Mouse (Mus musculus): ENCODE data around the gene Prpsap1. TPM values are rescaled to one million over a fixed set of nuclear protein-coding genes. Genes with fewer than 3 reads are reported as not detected.
"Not testable (repeated sequence)": the region's sequence is repeated elsewhere in the genome, so short reads cannot be mapped to it uniquely, and the experiment has no call there.

Gene Prpsap1
- total RNA-seq, 1 experiment from 2014 or later, result 81.1 TPM

DNA sequence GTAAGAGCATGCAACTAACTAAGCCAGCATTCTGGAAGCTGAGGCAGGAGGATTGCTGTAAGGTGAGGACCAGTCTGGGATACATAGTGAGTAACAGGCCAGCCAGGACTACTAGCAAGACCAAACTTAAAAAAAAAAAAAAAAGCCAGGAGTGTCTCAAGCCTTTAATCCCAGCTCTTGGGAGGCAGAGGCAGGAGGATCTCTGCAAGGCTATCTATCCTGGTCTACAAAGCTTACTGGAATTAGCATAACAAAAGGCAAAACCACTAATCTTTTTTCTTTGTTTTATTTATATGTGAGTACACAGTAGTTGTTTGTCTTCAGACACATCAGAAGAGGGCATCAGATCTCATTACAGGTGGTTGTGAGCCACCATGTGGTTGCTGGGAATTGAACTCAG lies 5.8 kb downstream of the Prpsap1 start:
- no peak for DNase-seq

GRCm38 (mm10) chr11:116484261-116484660 lies 9.7 kb downstream of the Prpsap1 start:
- DNase-seq, result no peak

DNA sequence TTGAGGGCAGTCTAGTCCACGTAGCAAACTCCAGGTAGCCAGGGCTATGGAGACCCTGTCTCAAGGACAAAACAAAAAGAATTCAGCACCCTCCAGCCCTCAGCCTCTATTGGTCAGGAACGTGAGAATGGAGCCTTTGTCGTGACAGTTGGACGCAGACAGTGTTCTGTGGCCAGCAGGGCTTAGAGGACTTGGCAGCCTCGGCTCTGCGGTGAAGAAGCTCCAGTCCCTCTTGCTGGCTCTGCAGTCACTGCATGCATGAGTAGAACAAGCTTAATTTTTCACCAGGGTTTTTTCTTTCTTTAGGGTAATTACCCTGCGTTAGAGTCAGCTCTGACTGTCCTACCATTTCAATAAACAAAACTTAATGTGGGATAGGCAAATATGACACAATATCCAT lies 12.2 kb downstream of the Prpsap1 start:
- DNase-seq, result no peak

- DNase-seq, result no peak
These were observed 13.0 kb downstream of the Prpsap1 start for GRCm38 (mm10) chr11:116480975-116481374.

DNA sequence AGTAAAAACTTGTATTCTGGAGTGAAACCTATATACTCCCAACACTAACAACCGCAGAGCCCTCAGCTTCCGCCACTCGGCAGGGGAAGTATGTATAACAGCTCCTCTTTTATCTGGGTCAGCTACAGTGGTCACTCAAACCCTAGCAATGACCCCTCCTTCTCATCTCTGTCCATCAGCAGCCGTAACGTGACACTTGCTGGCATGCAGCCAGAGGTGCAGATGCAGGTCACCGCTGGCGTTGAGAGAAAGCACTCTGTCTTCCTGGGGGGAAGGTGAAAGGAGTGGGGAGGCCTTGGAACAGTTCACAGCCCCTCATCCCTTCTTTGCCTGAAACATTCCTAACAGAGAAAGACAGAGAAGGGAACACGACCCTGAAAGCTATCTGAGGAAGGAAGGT lies 14.2 kb downstream of the Prpsap1 start:
- DNase-seq, result no peak

DNA sequence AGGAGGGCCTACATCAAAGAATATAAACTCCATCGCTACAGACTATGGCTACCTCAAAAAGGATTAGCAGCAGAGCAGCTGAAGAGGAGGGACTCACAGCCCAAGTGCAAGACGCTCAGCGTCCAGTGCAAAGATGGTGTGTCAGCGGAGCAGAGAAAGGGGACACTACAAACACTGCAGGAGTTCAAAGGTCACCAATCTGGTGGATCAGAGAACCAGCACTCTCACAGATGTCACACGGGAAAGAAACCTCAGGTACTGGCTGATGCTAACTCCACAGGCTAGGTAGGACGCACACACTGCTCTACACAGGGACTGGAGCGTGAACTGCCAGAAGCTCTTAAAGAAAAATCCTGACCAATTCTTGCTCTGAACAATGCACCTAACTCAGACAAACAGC lies 15.0 kb downstream of the Prpsap1 start:
- no peak for DNase-seq

GRCm38 (mm10) chr11:116477160-116477759 lies 16.7 kb downstream of the Prpsap1 start:
- DNase-seq, result no peak

GRCm38 (mm10) chr11:116476696-116477095 lies 17.3 kb downstream of the Prpsap1 start:
- DNase-seq, result no peak

- DNase-seq, result peak; percentile 46
These were observed 18.0 kb downstream of the Prpsap1 start for GRCm38 (mm10) chr11:116476041-116476440.

DNA sequence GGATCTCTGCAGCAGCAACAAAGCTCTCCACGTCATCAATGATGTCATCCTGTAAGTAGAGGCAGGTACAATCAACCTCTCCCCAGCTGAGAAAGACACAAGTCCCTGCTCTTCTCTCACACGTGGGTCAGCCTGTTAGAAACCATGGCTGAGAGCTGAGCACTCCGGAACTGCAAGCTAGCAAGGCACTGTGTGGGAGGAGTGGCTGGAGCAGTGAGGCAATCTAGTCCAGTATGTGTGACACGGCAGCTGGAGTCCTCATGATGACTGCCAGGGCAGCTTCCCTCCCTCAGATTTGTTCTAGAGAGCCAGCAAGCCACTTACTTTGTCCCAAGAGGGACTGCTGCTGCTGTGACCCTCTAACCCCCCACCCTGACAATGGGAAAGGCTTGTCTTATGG lies 21.7 kb downstream of the Prpsap1 start:
- DNase-seq, result no peak

DNA sequence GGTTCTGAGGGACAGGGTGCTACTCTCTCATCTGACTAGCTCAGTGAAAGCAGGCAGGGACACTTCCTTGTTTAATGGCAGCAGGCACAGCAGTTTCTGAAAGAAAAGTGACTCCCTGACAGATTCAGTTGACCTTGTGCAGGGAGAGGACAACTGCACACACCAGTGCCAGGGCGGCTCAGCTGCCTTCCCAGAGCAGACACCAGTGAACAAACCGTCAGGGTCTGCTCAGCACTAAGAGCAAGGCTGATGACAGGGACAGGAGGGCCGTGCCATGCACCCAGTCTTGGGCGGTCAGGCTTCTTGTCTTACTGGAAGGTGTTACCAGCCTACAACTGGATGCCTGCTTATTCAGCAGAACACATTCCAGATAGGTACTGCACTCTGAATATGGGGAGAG lies 23.1 kb downstream of the Prpsap1 start:
- DNase-seq, result peak; percentile 66

DNA sequence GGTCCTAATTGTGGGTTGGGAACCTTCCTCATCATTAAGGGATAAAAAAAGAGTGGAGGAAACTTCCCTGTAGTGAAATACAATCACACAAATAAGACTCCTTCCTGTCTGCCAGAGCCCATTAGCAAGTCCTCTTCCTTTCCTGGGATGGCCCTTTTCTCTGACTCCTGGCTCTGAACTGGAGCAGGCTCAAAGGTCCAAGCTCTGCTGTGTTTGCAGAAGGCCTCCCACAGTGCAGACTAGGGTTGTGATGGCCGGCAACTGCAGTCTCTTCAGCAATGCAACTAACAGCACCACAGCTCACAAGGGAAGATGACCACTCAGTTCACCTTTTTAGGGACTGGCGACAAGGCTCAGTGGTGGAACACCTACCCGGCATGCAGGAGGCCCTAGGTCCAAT lies 23.8 kb downstream of the Prpsap1 start:
- no peak for DNase-seq

- not testable (repeated sequence) for DNase-seq
These were observed 25.7 kb downstream of the Prpsap1 start for GRCm38 (mm10) chr11:116468338-116468737.

DNA sequence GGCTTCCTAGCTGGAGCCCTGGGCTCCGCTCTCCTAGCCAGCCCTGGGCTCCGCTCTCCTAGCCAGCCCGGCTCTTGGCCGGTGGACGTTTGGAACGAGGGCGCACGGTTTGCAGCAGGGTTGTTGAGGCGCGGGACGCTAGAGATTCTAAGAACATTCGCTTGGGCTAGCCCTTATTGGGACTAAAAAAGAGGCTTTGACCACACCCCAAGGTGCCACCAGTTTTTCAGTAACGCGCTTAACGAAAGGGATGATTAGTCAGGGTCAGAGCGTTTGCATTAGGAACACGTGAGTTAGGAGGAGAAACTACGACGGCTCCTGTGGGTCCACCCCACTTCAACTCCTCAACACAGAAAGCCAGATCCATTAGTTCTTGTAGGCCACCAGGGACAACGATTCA lies 27.9 kb downstream of the Prpsap1 start, which contains the start of gene Qrich2:
TSS of gene Qrich2 (minus strand) at position 101 of the 400 bp plus-strand sequence.
- DNase-seq, result no peak

DNA sequence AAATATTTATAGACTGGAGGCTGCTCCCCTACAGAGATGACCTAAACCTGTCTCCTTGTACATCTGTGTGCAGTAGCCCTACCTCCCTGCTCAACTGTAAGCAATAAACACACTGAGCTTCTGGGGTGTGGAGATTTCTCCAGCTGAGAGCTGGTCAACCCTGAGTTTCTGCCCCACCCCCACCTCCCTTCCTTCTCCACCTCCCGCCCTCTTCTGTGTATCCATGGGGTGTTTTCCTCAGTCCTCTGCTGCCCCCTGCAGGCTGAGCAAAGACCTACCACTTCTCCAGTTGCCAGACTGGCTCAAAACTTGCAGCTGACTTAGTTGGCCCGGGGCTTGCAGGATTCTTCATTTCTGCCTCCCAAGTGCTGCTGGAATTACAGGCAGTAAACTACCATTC lies 30.2 kb downstream of the Prpsap1 start:
- peak; percentile 94 for DNase-seq

- no peak for DNase-seq
These were observed 30.7 kb downstream of the Prpsap1 start for GRCm38 (mm10) chr11:116463338-116463737.

GRCm38 (mm10) chr11:116459786-116460185 lies 34.2 kb downstream of the Prpsap1 start:
- DNase-seq, result no peak

DNA sequence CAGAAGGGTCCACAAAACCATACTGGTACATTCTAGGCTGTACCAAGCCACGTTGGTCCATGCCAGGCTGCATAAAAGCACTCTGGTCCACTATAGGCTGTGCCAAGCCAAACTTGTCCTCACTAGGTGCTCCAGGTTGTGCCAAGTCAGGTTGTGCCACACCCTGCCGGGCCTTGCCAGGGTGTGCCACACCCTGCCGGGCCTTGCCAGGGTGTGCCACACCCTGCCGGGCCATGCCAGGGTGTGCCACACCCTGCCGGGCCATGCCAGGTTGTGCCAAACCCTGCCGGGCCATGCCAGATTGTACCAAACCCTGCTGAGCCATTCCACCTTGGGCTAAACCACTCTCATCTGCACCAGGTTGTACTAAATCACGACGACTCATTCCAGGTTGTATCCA lies 37.8 kb downstream of the Prpsap1 start:
- no peak for DNase-seq

DNA sequence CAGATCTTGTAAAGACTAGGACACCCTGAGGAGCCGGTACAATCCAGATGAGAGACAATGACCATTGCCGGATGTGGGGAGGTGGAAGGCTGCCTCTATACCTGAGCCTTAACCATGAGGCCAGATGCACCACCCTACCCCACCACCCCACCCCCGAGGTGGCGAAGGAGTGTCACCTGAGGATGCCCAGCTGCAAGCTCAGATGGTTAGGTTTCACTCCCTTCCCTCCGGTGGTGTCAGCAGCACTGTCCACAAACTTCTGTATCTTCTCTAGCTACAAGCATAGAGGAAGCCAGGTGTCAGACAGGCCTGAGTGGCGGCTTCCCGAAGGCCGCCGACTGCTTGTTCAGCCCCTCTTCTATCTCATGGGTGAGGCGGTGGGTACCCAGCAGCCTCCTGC lies 40.1 kb downstream of the Prpsap1 start:
- no peak for DNase-seq

DNA sequence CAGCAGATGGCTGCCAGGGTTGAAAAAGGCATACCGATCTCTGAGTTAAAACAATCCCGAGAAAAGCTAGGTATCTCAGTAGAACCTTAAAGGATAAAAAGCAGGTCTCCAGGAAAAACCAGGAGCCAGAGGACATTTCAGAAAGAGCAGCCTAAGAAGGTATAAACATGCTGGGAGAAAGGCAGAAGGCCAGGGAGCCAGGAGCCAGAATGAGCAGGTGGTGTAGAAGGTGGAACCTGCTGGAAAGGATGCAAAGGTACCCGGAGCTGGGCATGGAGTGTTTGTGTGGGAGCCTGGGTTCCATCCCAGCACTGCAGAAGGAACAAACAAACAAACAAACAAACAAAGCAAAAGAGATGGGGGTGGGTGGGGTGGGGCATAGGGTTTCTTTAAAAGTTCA lies 44.7 kb downstream of the Prpsap1 start:
- no peak for DNase-seq

- DNase-seq, result no peak
These were observed 46.2 kb downstream of the Prpsap1 start for GRCm38 (mm10) chr11:116447822-116448221.

DNA sequence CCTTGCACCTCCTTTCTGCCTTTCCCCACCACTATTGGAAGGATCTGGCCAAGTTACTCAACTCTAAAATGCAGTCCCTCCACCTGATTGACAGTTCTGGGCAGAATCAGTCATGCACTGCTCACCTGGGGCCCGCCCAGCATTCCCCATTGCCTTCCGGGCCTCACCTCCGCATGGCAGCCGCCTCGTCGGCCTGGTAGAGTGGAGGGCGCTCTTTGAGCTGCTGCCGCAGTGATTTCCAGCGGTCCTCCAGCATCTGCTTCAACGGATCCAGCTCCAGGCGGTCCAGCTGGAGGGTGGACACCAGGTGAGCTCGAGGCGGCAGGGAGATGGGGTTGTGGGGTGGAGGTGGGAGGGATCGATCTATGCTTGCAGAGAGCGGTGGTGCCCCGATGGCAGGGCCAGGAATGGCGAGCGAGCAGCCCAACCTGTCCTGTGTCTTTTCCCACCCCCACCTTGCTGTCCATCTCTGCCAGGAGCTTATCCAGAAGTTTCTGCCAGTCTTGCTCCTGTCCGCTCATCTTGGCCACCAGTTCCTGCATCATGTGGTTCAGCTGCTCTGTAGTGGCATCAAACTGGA lies 47.6 kb downstream of the Prpsap1 start:
- DNase-seq, result no peak

GRCm38 (mm10) chr11:116445596-116446307 lies 48.2 kb downstream of the Prpsap1 start:
- DNase-seq, result peak; percentile 97

DNA sequence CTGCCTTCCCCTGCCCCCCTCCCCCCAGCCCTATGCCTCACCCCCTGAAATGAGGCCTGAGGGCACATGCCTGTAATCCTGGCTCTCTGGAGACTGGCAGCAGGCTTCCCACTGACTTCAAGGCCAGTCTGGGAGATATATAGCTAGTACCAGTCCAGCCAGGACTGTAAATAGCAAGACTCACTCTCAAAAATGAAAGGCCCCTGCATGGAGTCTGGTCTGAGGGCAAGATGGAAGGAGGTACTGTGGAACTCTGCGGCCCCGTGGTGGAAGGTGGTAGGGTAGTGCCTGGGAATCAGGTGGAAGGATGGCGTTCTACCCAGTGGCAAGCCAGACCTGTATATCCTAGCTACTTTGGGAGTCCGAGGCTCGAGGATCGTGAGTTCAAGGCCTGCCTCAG lies 50.1 kb downstream of the Prpsap1 start:
- DNase-seq, result no peak
